Mouse (Mus musculus): Measurements from ENCODE around the gene Pisd.
"Not testable (repeated sequence)": the region's sequence is repeated elsewhere in the genome, so short reads cannot be mapped to it uniquely, and the experiment has no call there.

The Pisd gene

GRCm38 (mm10) chr5:32745705-32746655, 39.5 kb downstream of the Pisd start:
- peak; percentile 28 for DNase-seq

- peak; percentile 70 for DNase-seq
Measured at GRCm38 (mm10) chr5:32742149-32742548, 43.3 kb downstream of the Pisd start.

GRCm38 (mm10) chr5:32741377-32741776, 44.1 kb downstream of the Pisd start:
- not testable (repeated sequence) for DNase-seq

- DNase-seq = not testable (repeated sequence)
Measured at GRCm38 (mm10) chr5:32740850-32741249, 44.6 kb downstream of the Pisd start.

GRCm38 (mm10) chr5:32740138-32740537, 45.3 kb downstream of the Pisd start:
- no peak for DNase-seq

GRCm38 (mm10) chr5:32736770-32737169, 48.7 kb downstream of the Pisd start:
- DNase-seq = not testable (repeated sequence)

GRCm38 (mm10) chr5:32735779-32736178, 49.7 kb downstream of the Pisd start:
- no peak for DNase-seq

GRCm38 (mm10) chr5:32733892-32734291, 51.6 kb downstream of the Pisd start:
- not testable (repeated sequence) for DNase-seq

- DNase-seq = no peak
Measured at GRCm38 (mm10) chr5:32728851-32729250, 56.6 kb downstream of the Pisd start.

- DNase-seq = no peak
Measured at GRCm38 (mm10) chr5:32728300-32728699, 57.1 kb downstream of the Pisd start.

GRCm38 (mm10) chr5:32725397-32725796, 60.0 kb downstream of the Pisd start:
- DNase-seq = not testable (repeated sequence)

GRCm38 (mm10) chr5:32723981-32724380, 61.5 kb downstream of the Pisd start:
- DNase-seq = no peak

GRCm38 (mm10) chr5:32722711-32723110, 62.7 kb downstream of the Pisd start:
- not testable (repeated sequence) for DNase-seq

- no peak for DNase-seq
Measured at GRCm38 (mm10) chr5:32722263-32722662, 63.2 kb downstream of the Pisd start.

GRCm38 (mm10) chr5:32721316-32721715, 64.1 kb downstream of the Pisd start:
- no peak for DNase-seq

GRCm38 (mm10) chr5:32720416-32720815, 65.0 kb downstream of the Pisd start:
- DNase-seq = no peak

- DNase-seq = no peak
Measured at GRCm38 (mm10) chr5:32718916-32719315, 66.5 kb downstream of the Pisd start.

- DNase-seq = no peak
Measured at GRCm38 (mm10) chr5:32717726-32718125, 67.7 kb downstream of the Pisd start.

GRCm38 (mm10) chr5:32713703-32714467, 71.6 kb downstream of the Pisd start:
- DNase-seq = peak; percentile 89

- no peak for DNase-seq
Measured at GRCm38 (mm10) chr5:32713042-32713702, 72.3 kb downstream of the Pisd start.

- DNase-seq = no peak
Measured at GRCm38 (mm10) chr5:32712221-32713041, 73.0 kb downstream of the Pisd start.

- DNase-seq = no peak
Measured at GRCm38 (mm10) chr5:32711485-32711884, 74.0 kb downstream of the Pisd start.
